Mouse (Mus musculus): Measurements from ENCODE around the gene Arnt2. TPM values are rescaled to one million over a fixed set of nuclear protein-coding genes. Genes with fewer than 3 reads are reported as not detected.

Arnt2 gene
- polyA plus RNA-seq, 1 experiment from 2014 or later: 48.8 TPM

GRCm38 (mm10) chr7:84250736-84251135 lies 159.2 kb downstream of the Arnt2 start:
- Histone ChIP-seq H3K36me3 (peaks cover 74% of the 10 kb centered on the region), H3K4me3 (no peak overlapping the region), H3K4me2 (no peak overlapping the region), H3K27ac (replicated peaks) (no peak overlapping the region), H3K9ac (no peak overlapping the region), H3K27me3 (no peaks in the 10 kb centered on the region), H3K4me1 (replicated peaks) (no peaks in the 10 kb centered on the region), H3K9me3 (no peaks in the 10 kb centered on the region)
- ATAC-seq (ENCODE audit: low read depth): no peak
- WGBS: 95% methylated on average over 2 of the region's 2 CpGs

DNA sequence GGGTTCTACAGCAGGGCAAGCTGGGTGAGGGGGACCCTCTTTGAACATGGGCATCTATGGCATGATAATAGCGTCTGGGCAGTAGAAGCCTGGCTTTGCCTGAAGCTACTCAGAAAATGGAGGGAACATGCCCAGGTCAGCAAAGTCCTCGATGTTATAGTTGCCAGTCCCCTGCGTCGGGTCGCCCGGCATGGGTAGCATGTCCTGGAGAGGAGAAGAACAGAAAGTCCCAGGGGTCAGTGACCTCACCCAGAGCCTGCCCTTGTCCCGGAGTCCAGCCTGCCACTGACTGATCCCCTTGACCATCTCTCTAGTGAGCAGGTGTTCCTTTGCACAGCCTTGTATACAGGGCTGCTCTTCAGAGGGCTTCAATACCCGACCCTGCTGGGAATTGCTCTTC lies 160.0 kb downstream of the Arnt2 start:
- H3K4me2 ChIP-seq: no peak overlapping the region
- ATAC-seq (ENCODE audit: low read depth): no peak
- no peak overlapping the region for H3K27ac ChIP-seq (replicated peaks)
- H3K27me3 ChIP-seq: no peaks in the 10 kb centered on the region
- peaks cover 66% of the 10 kb centered on the region for H3K36me3 ChIP-seq
- WGBS: 83% methylated on average over 8 of the region's 8 CpGs
- H3K4me1 ChIP-seq (replicated peaks): no peaks in the 10 kb centered on the region
- no peak overlapping the region for H3K4me3 ChIP-seq
- no peak overlapping the region for H3K9ac ChIP-seq
- no peaks in the 10 kb centered on the region for H3K9me3 ChIP-seq

DNA sequence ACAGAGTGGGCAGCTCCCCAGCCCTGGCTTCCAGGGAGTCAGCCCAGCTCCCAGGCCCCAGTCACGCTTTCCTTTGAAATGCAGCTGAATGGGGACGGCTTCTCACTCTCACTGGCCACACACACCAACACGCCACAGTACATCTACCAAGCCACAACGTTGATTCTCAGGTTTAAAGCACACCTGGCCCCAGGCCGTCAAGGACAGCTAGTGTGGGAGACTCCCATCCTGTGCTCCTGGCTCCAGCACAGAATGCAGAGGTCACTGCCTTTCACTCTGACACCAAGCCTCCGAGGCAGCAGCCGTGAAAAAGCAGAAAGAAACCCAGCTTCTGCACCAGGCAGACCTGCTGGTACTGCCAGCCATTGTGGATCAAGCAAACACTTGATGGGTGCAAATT lies 160.6 kb downstream of the Arnt2 start:
- no peaks in the 10 kb centered on the region for H3K4me1 ChIP-seq (replicated peaks)
- H3K9me3 ChIP-seq: no peaks in the 10 kb centered on the region
- H3K9ac ChIP-seq: no peak overlapping the region
- no peak overlapping the region for H3K4me2 ChIP-seq
- peaks cover 60% of the 10 kb centered on the region for H3K36me3 ChIP-seq
- no peak for ATAC-seq (ENCODE audit: low read depth)
- WGBS: 56% methylated on average over 7 of the region's 7 CpGs
- H3K4me3 ChIP-seq: no peak overlapping the region
- H3K27ac ChIP-seq (replicated peaks): no peak overlapping the region
- no peaks in the 10 kb centered on the region for H3K27me3 ChIP-seq

- no peak for ATAC-seq (ENCODE audit: low read depth)
- Histone ChIP-seq H3K4me3 (no peak overlapping the region), H3K4me1 (replicated peaks) (no peaks in the 10 kb centered on the region), H3K4me2 (no peak overlapping the region), H3K9me3 (no peaks in the 10 kb centered on the region), H3K27me3 (no peaks in the 10 kb centered on the region), H3K27ac (replicated peaks) (no peak overlapping the region), H3K36me3 (peaks cover 53% of the 10 kb centered on the region), H3K9ac (no peak overlapping the region)
- 49% methylated on average over 3 of the region's 3 CpGs for WGBS
These were observed 161.9 kb downstream of the Arnt2 start for GRCm38 (mm10) chr7:84247960-84248665.

DNA sequence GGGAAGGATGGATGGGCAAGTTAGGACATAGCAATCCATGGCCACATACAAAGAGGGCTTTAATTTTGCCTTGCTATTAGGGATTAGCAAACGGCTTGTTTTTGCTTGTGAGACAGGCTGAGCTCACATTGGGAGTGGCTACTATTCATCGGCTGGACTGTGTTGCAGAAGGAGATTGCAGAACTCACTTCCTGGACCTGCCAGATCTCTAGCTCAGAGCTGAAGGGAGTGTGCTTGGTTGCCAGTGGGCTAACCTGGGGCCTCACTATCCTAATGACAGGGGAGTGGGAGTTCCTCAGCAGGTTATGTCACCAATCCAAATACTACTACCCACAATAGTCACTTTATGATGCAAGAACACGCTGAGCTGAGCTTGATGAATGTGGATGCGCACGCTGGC lies 163.1 kb downstream of the Arnt2 start:
- Histone ChIP-seq H3K9ac (no peak overlapping the region), H3K27me3 (no peaks in the 10 kb centered on the region), H3K4me1 (replicated peaks) (no peaks in the 10 kb centered on the region), H3K27ac (replicated peaks) (no peak overlapping the region), H3K4me2 (no peak overlapping the region), H3K4me3 (no peak overlapping the region), H3K36me3 (peaks cover 41% of the 10 kb centered on the region), H3K9me3 (no peaks in the 10 kb centered on the region)
- ATAC-seq (ENCODE audit: low read depth): no peak
- WGBS: 89% methylated on average over 5 of the region's 5 CpGs

DNA sequence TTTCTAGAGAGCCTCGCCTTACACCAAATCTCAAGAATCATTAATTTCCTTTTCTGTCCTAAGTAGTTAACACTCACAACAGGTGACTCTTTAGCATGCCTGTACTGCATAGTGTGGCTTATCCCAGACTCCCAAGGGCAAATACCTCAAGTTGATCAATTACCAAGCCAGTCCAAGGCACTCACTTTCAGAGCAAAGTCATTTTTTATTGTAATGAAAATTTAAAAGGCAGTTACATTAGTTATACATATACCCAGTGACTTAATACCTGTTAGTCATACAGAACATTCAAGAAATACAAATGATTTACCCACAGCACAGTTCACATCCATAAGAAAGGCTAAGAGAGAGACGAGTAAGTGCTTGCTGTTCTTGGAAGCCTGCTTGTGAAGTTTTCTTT lies 163.9 kb downstream of the Arnt2 start:
- H3K4me1 ChIP-seq (replicated peaks): no peaks in the 10 kb centered on the region
- H3K27ac ChIP-seq (replicated peaks): no peak overlapping the region
- H3K9me3 ChIP-seq: no peaks in the 10 kb centered on the region
- no peak for ATAC-seq (ENCODE audit: low read depth)
- 81% methylated on average over 2 of the region's 2 CpGs for WGBS
- H3K9ac ChIP-seq: no peak overlapping the region
- no peaks in the 10 kb centered on the region for H3K27me3 ChIP-seq
- no peak overlapping the region for H3K4me2 ChIP-seq
- no peak overlapping the region for H3K4me3 ChIP-seq
- H3K36me3 ChIP-seq: peaks cover 33% of the 10 kb centered on the region

DNA sequence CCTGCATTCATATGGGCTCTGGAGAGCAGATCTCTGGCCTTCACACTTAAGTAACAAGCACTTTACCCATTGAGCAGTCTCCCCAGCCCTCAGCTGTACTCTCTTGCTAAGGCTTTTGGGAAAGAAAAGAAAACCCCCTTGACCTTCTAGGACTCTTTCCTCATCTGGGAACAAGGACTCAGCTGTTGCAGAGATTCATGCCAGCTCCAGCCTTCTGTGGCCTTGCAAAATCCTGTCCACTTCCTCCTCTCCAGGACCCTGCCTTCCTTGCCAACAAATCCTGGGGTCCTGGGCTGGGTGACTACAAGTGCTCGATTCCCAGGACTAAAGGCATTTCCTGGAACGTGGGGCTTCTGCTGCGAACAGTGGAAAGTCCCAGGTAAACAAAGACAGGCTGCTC lies 169.6 kb downstream of the Arnt2 start:
- H3K4me2 ChIP-seq: no peak overlapping the region
- no peaks in the 10 kb centered on the region for H3K36me3 ChIP-seq
- no peak for ATAC-seq (ENCODE audit: low read depth)

GRCm38 (mm10) chr7:84237655-84238054 lies 172.3 kb downstream of the Arnt2 start:
- H3K27me3 ChIP-seq: no peaks in the 10 kb centered on the region
- no peaks in the 10 kb centered on the region for H3K9me3 ChIP-seq
- H3K9ac ChIP-seq: no peak overlapping the region
- WGBS: 52% methylated on average over 4 of the region's 4 CpGs
- no peak overlapping the region for H3K27ac ChIP-seq (replicated peaks)
- no peak overlapping the region for H3K4me2 ChIP-seq
- ATAC-seq (ENCODE audit: low read depth): no peak
- H3K36me3 ChIP-seq: no peaks in the 10 kb centered on the region
- no peak overlapping the region for H3K4me3 ChIP-seq
- no peaks in the 10 kb centered on the region; the same call in 1 of the 2 replicates for H3K4me1 ChIP-seq (replicated peaks)

More for the DNA sequence above, 169.6 kb downstream of the Arnt2 start:
- no peak overlapping the region for H3K27ac ChIP-seq (replicated peaks)
- no peaks in the 10 kb centered on the region for H3K27me3 ChIP-seq
- H3K4me3 ChIP-seq: no peak overlapping the region
- H3K9ac ChIP-seq: no peak overlapping the region
- 80% methylated on average over 3 of the region's 3 CpGs for WGBS
- no peaks in the 10 kb centered on the region; the same call in 1 of the 2 replicates for H3K4me1 ChIP-seq (replicated peaks)
- H3K9me3 ChIP-seq: no peaks in the 10 kb centered on the region

DNA sequence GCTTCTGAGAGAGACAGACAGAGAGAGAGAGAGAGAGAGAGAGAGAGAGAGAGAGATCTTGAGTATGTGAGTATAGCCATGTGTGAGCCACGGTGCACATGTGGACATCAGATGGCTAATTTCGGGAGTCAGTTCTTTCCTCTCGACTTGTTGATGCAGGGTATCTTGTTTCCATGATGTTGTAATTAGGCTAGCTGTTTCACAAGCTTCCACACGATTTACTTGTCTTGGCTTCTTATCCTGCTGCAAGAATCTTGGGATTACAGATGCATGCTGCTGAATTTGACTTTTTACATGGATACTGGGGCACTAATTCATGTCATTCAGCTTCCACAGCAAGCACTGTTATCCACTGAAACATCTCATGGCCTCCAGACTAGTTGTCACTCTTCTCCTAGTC lies 178.6 kb downstream of the Arnt2 start:
- Histone ChIP-seq H3K4me1 (replicated peaks) (no peaks in the 10 kb centered on the region), H3K4me2 (no peak overlapping the region), H3K4me3 (no peak overlapping the region), H3K27ac (replicated peaks) (no peak overlapping the region), H3K27me3 (no peaks in the 10 kb centered on the region), H3K36me3 (no peaks in the 10 kb centered on the region), H3K9ac (no peak overlapping the region), H3K9me3 (no peaks in the 10 kb centered on the region)
- no peak for ATAC-seq (ENCODE audit: low read depth)
- WGBS: 86% methylated on average over 4 of the region's 4 CpGs

DNA sequence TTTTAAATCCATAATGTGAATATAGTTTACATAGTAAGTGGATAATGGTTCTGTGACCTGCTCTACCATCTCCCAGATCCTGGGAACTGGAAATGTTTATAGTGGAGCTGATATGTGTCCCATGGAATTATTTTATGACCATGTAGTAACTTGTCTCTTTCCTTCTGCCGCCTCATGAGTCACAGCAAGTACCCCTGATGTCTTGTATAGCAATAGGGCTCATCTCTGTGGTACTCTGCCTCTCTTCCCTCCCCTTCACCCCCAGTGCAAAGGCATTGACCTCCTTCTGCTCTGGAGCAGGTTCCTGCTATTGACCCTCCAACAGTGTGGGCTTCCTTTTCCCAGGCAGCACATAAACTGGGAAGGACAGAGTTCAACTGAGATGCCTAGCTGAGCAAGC lies 182.3 kb downstream of the Arnt2 start:
- no peak for ATAC-seq (ENCODE audit: low read depth)
- no peak overlapping the region for H3K4me2 ChIP-seq
- H3K4me3 ChIP-seq: no peak overlapping the region
- H3K27me3 ChIP-seq: no peaks in the 10 kb centered on the region
- no peaks in the 10 kb centered on the region for H3K36me3 ChIP-seq
- no peaks in the 10 kb centered on the region for H3K4me1 ChIP-seq (replicated peaks)
- no peak overlapping the region for H3K27ac ChIP-seq (replicated peaks)
- WGBS: 84% methylated on average over 1 of the region's 1 CpGs
- no peaks in the 10 kb centered on the region for H3K9me3 ChIP-seq
- H3K9ac ChIP-seq: no peak overlapping the region

DNA sequence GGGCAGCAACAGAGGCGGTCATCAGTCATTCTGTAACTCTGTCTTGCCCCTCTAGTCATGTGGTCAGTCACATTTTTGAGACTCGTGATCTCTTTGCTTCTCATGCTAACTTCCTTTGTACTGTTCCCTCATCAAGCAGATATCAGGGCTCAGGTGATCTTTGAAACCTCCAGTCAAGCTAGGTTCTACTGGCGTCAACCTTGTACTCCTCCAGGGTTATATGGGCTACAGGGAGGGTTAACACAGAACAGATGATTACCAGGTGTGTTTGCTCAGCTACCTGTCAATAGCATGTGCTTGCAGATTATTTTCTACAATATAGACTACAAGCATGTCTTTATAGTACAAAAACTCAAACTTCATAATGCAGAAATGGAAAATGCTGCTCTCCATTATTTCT lies 183.1 kb downstream of the Arnt2 start:
- Histone ChIP-seq H3K4me1 (replicated peaks) (no peaks in the 10 kb centered on the region), H3K36me3 (no peaks in the 10 kb centered on the region), H3K4me2 (no peak overlapping the region), H3K4me3 (no peak overlapping the region), H3K27me3 (no peaks in the 10 kb centered on the region), H3K9me3 (no peaks in the 10 kb centered on the region), H3K9ac (no peak overlapping the region), H3K27ac (replicated peaks) (no peak overlapping the region)
- WGBS: 87% methylated on average over 3 of the region's 3 CpGs
- ATAC-seq (ENCODE audit: low read depth): no peak

DNA sequence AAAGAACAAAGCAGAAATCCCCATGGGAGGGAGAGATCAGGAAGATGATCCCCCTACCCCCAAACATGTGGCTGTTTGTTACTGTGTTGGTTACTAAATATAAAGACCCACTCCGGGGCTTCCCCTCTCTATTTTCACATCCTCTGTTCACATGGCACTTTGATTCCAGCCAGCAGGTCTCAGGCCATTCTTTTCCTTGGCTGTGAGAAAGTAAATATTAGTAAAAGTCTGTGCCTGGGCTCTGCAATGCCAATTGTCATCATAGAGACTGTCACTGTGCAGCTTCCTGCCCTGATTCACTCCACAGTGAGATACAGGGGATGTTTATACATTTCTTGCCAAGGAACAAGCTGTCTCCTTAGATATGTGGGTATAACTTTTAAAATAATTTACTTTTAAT lies 197.9 kb downstream of the Arnt2 start:
- Histone ChIP-seq H3K27ac (replicated peaks) (no peak overlapping the region), H3K4me1 (replicated peaks) (peaks cover 17% of the 10 kb centered on the region), H3K9me3 (no peaks in the 10 kb centered on the region), H3K9ac (no peak overlapping the region), H3K27me3 (no peaks in the 10 kb centered on the region), H3K4me3 (no peak overlapping the region), H3K4me2 (no peak overlapping the region), H3K36me3 (no peaks in the 10 kb centered on the region)
- 63% methylated on average over 1 of the region's 1 CpGs for whole genome bisulfite sequencing
- no peak for ATAC-seq (ENCODE audit: low read depth)

DNA sequence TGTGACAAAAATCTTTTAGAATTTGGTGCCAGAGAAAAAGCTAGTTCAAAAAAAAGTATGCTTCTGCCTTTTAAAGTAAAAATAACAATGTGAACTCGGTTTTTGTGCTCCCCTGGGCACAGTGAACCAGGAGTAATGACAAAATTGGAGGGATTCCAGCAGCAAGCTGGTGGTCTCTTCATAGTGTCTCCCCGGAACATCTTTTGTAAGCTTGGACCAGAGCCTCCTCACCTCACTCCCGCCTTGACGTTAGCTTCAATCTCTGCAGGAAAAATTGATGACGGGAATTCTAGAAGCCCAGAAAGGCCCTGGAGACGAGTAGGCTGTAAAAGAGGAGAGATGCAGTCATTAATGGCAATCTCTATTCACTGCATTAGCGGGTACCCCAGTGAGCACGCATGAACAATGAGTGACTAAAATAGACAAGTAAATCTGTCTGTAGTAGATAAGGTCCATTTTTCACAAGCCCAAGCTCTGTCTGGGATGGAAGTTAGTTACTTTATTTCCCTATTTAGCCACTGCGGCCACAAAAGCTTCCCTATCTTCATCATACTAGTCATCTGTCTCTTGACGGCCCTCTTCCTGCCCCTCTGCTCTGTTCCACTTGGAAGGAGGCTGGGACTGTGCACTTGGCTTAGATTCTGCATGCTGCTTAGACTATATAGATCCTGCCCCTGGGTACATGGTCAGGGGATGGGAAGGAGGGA lies 199.2 kb downstream of the Arnt2 start:
- H3K27ac ChIP-seq (replicated peaks): peak overlapping the region; percentile 66
- H3K27me3 ChIP-seq: no peaks in the 10 kb centered on the region
- no peaks in the 10 kb centered on the region for H3K36me3 ChIP-seq
- H3K9ac ChIP-seq: no peak overlapping the region
- no peaks in the 10 kb centered on the region for H3K9me3 ChIP-seq
- H3K4me1 ChIP-seq (replicated peaks): peaks cover 17% of the 10 kb centered on the region
- H3K4me2 ChIP-seq: no peak overlapping the region
- peak; percentile 77 for ATAC-seq (ENCODE audit: low read depth)
- H3K4me3 ChIP-seq: no peak overlapping the region
- 28% methylated on average over 10 of the region's 10 CpGs for WGBS

Data from neural tube, embryonic 13.5 days (tissue).